Mouse (Mus musculus): Measurements from ENCODE around the gene B3galnt1. TPM values are rescaled to one million over a fixed set of nuclear protein-coding genes. Genes with fewer than 3 reads are reported as not detected.

B3galnt1 gene
- polyA plus RNA-seq, 1 experiment from 2014 or later: 29.3 TPM

GRCm38 (mm10) chr3:69606923-69607322, 8.2 kb upstream of the B3galnt1 start:
- no peak for ATAC-seq (replicated peaks; ENCODE audit: insufficient number of reproducible peaks, low FRiP score, low TSS enrichment)
- WGBS (ENCODE audit: insufficient replicate concordance): 82% methylated on average over 1 of the region's 1 CpGs
- Histone ChIP-seq H3K27me3 (ENCODE audit: control insufficient read depth, insufficient read depth, low read length) (no peaks in the 10 kb centered on the region), H3K4me2 (no peak overlapping the region), H3K9ac (ENCODE audit: low read depth, low read length) (no peak overlapping the region), H3K36me3 (ENCODE audit: control insufficient read depth, insufficient read depth, low read length) (no peaks in the 10 kb centered on the region), H3K4me3 (ENCODE audit: low read depth, low read length) (no peak overlapping the region), H3K9me3 (replicated peaks; ENCODE audit: control insufficient read depth, low read length) (no peaks in the 10 kb centered on the region), H3K4me1 (ENCODE audit: control insufficient read depth, insufficient read depth, low read length) (no peaks in the 10 kb centered on the region), H3K27ac (ENCODE audit: low read depth, low read length) (no peak overlapping the region)

GRCm38 (mm10) chr3:69599166-69599500, 373 bp upstream of the B3galnt1 start:
- no peaks in the 10 kb centered on the region for H3K36me3 ChIP-seq (ENCODE audit: control insufficient read depth, insufficient read depth, low read length)
- WGBS (ENCODE audit: insufficient replicate concordance): 16% methylated on average over 5 of the region's 5 CpGs
- ATAC-seq (replicated peaks; ENCODE audit: insufficient number of reproducible peaks, low FRiP score, low TSS enrichment): 0 out of 2 replicates have a peak, but pooled peaks have one; percentile 49

GRCm38 (mm10) chr3:69597816-69598215, 944 bp downstream of the B3galnt1 start:
- ATAC-seq (replicated peaks; ENCODE audit: insufficient number of reproducible peaks, low FRiP score, low TSS enrichment): no peak
- Histone ChIP-seq H3K9me3 (replicated peaks; ENCODE audit: control insufficient read depth, low read length) (no peaks in the 10 kb centered on the region), H3K4me2 (peak overlapping the region; percentile 92), H3K27ac (ENCODE audit: low read depth, low read length) (no peak overlapping the region), H3K27me3 (ENCODE audit: control insufficient read depth, insufficient read depth, low read length) (no peaks in the 10 kb centered on the region), H3K4me3 (ENCODE audit: low read depth, low read length) (peak overlapping the region; percentile 75), H3K36me3 (ENCODE audit: control insufficient read depth, insufficient read depth, low read length) (no peaks in the 10 kb centered on the region), H3K9ac (ENCODE audit: low read depth, low read length) (peak overlapping the region; percentile 82), H3K4me1 (ENCODE audit: control insufficient read depth, insufficient read depth, low read length) (no peaks in the 10 kb centered on the region)
- 15% methylated on average over 7 of the region's 7 CpGs for WGBS (ENCODE audit: insufficient replicate concordance)

More at GRCm38 (mm10) chr3:69599166-69599500, 373 bp upstream of the B3galnt1 start:
- Histone ChIP-seq H3K27ac (ENCODE audit: low read depth, low read length) (no peak overlapping the region), H3K9me3 (replicated peaks; ENCODE audit: control insufficient read depth, low read length) (no peaks in the 10 kb centered on the region), H3K4me2 (peak overlapping the region; percentile 92), H3K4me3 (ENCODE audit: low read depth, low read length) (peak overlapping the region; percentile 75), H3K27me3 (ENCODE audit: control insufficient read depth, insufficient read depth, low read length) (no peaks in the 10 kb centered on the region), H3K4me1 (ENCODE audit: control insufficient read depth, insufficient read depth, low read length) (no peaks in the 10 kb centered on the region), H3K9ac (ENCODE audit: low read depth, low read length) (0 out of 2 replicates have a peak overlapping the region, but pooled peaks have one; percentile 39)

- Histone ChIP-seq H3K27me3 (ENCODE audit: control insufficient read depth, insufficient read depth, low read length) (no peaks in the 10 kb centered on the region), H3K4me3 (ENCODE audit: low read depth, low read length) (peak overlapping the region; percentile 75; the same call in 1 of the 2 replicates), H3K9me3 (replicated peaks; ENCODE audit: control insufficient read depth, low read length) (no peaks in the 10 kb centered on the region), H3K27ac (ENCODE audit: low read depth, low read length) (no peak overlapping the region), H3K4me1 (ENCODE audit: control insufficient read depth, insufficient read depth, low read length) (no peaks in the 10 kb centered on the region), H3K36me3 (ENCODE audit: control insufficient read depth, insufficient read depth, low read length) (no peaks in the 10 kb centered on the region), H3K4me2 (peak overlapping the region; percentile 92), H3K9ac (ENCODE audit: low read depth, low read length) (no peak overlapping the region)
- 88% methylated on average over 6 of the region's 6 CpGs for WGBS (ENCODE audit: insufficient replicate concordance)
- ATAC-seq (replicated peaks; ENCODE audit: insufficient number of reproducible peaks, low FRiP score, low TSS enrichment): no peak
These were observed 1.5 kb downstream of the B3galnt1 start for GRCm38 (mm10) chr3:69597211-69597610.

GRCm38 (mm10) chr3:69596116-69596515, 2.6 kb downstream of the B3galnt1 start:
- H3K9ac ChIP-seq (ENCODE audit: low read depth, low read length): no peak overlapping the region
- no peak for ATAC-seq (replicated peaks; ENCODE audit: insufficient number of reproducible peaks, low FRiP score, low TSS enrichment)
- WGBS (ENCODE audit: insufficient replicate concordance): 60% methylated on average over 3 of the region's 3 CpGs
- H3K36me3 ChIP-seq (ENCODE audit: control insufficient read depth, insufficient read depth, low read length): no peaks in the 10 kb centered on the region
- no peak overlapping the region for H3K4me2 ChIP-seq
- H3K4me1 ChIP-seq (ENCODE audit: control insufficient read depth, insufficient read depth, low read length): no peaks in the 10 kb centered on the region
- no peaks in the 10 kb centered on the region for H3K27me3 ChIP-seq (ENCODE audit: control insufficient read depth, insufficient read depth, low read length)
- H3K4me3 ChIP-seq (ENCODE audit: low read depth, low read length): no peak overlapping the region
- H3K9me3 ChIP-seq (replicated peaks; ENCODE audit: control insufficient read depth, low read length): no peaks in the 10 kb centered on the region
- no peak overlapping the region for H3K27ac ChIP-seq (ENCODE audit: low read depth, low read length)

GRCm38 (mm10) chr3:69594071-69594470, 4.7 kb downstream of the B3galnt1 start:
- no peaks in the 10 kb centered on the region for H3K36me3 ChIP-seq (ENCODE audit: control insufficient read depth, insufficient read depth, low read length)

GRCm38 (mm10) chr3:69593426-69593825, 5.3 kb downstream of the B3galnt1 start:
- no peak for ATAC-seq (replicated peaks; ENCODE audit: insufficient number of reproducible peaks, low FRiP score, low TSS enrichment)

More at GRCm38 (mm10) chr3:69594071-69594470, 4.7 kb downstream of the B3galnt1 start:
- H3K27ac ChIP-seq (ENCODE audit: low read depth, low read length): no peak overlapping the region
- 70% methylated on average over 9 of the region's 9 CpGs for WGBS (ENCODE audit: insufficient replicate concordance)
- H3K4me3 ChIP-seq (ENCODE audit: low read depth, low read length): no peak overlapping the region
- no peak overlapping the region for H3K4me2 ChIP-seq
- no peak overlapping the region for H3K9ac ChIP-seq (ENCODE audit: low read depth, low read length)
- no peaks in the 10 kb centered on the region for H3K9me3 ChIP-seq (replicated peaks; ENCODE audit: control insufficient read depth, low read length)
- no peaks in the 10 kb centered on the region for H3K27me3 ChIP-seq (ENCODE audit: control insufficient read depth, insufficient read depth, low read length)
- H3K4me1 ChIP-seq (ENCODE audit: control insufficient read depth, insufficient read depth, low read length): no peaks in the 10 kb centered on the region
- no peak for ATAC-seq (replicated peaks; ENCODE audit: insufficient number of reproducible peaks, low FRiP score, low TSS enrichment)

GRCm38 (mm10) chr3:69588101-69588760, 10.5 kb downstream of the B3galnt1 start:
- Histone ChIP-seq H3K36me3 (ENCODE audit: control insufficient read depth, insufficient read depth, low read length) (no peaks in the 10 kb centered on the region), H3K4me3 (ENCODE audit: low read depth, low read length) (peak overlapping the region; percentile 6; the same call in 1 of the 2 replicates), H3K4me2 (peak overlapping the region; percentile 50), H3K4me1 (ENCODE audit: control insufficient read depth, insufficient read depth, low read length) (peaks cover 7% of the 10 kb centered on the region; the same call in 1 of the 2 replicates), H3K9me3 (replicated peaks; ENCODE audit: control insufficient read depth, low read length) (no peaks in the 10 kb centered on the region), H3K27ac (ENCODE audit: low read depth, low read length) (peak overlapping the region; percentile 83), H3K27me3 (ENCODE audit: control insufficient read depth, insufficient read depth, low read length) (no peaks in the 10 kb centered on the region), H3K9ac (ENCODE audit: low read depth, low read length) (no peak overlapping the region)
- peak; percentile 84 for ATAC-seq (replicated peaks; ENCODE audit: insufficient number of reproducible peaks, low FRiP score, low TSS enrichment)
- WGBS (ENCODE audit: insufficient replicate concordance): 10% methylated on average over 10 of the region's 10 CpGs

More at GRCm38 (mm10) chr3:69593426-69593825, 5.3 kb downstream of the B3galnt1 start:
- Histone ChIP-seq H3K9ac (ENCODE audit: low read depth, low read length) (no peak overlapping the region), H3K9me3 (replicated peaks; ENCODE audit: control insufficient read depth, low read length) (no peaks in the 10 kb centered on the region), H3K4me1 (ENCODE audit: control insufficient read depth, insufficient read depth, low read length) (0 out of 2 replicates have a peak, but pooled peaks cover under 1% of the 10 kb centered on the region), H3K4me2 (no peak overlapping the region), H3K27ac (ENCODE audit: low read depth, low read length) (no peak overlapping the region), H3K27me3 (ENCODE audit: control insufficient read depth, insufficient read depth, low read length) (no peaks in the 10 kb centered on the region), H3K4me3 (ENCODE audit: low read depth, low read length) (no peak overlapping the region), H3K36me3 (ENCODE audit: control insufficient read depth, insufficient read depth, low read length) (no peaks in the 10 kb centered on the region)
- WGBS (ENCODE audit: insufficient replicate concordance): 79% methylated on average over 8 of the region's 8 CpGs

GRCm38 (mm10) chr3:69583798-69584197, 15.0 kb downstream of the B3galnt1 start:
- Histone ChIP-seq H3K4me3 (ENCODE audit: low read depth, low read length) (no peak overlapping the region), H3K4me2 (no peak overlapping the region), H3K36me3 (ENCODE audit: control insufficient read depth, insufficient read depth, low read length) (no peaks in the 10 kb centered on the region), H3K27ac (ENCODE audit: low read depth, low read length) (no peak overlapping the region), H3K27me3 (ENCODE audit: control insufficient read depth, insufficient read depth, low read length) (no peaks in the 10 kb centered on the region), H3K9ac (ENCODE audit: low read depth, low read length) (no peak overlapping the region), H3K4me1 (ENCODE audit: control insufficient read depth, insufficient read depth, low read length) (peaks cover 7% of the 10 kb centered on the region; the same call in 1 of the 2 replicates), H3K9me3 (replicated peaks; ENCODE audit: control insufficient read depth, low read length) (no peaks in the 10 kb centered on the region)
- no peak for ATAC-seq (replicated peaks; ENCODE audit: insufficient number of reproducible peaks, low FRiP score, low TSS enrichment)
- 91% methylated on average over 1 of the region's 1 CpGs for WGBS (ENCODE audit: insufficient replicate concordance)
